Mouse (Mus musculus): ENCODE data around the gene Asb10. TPM values are rescaled to one million over a fixed set of nuclear protein-coding genes. Genes with fewer than 3 reads are reported as not detected.
A peak's percentile ranks its signal among the peaks of the same experiment; 100 is the strongest.

Asb10 gene
- polyA plus RNA-seq, 1 experiment from 2014 or later = 0.91 TPM

DNA sequence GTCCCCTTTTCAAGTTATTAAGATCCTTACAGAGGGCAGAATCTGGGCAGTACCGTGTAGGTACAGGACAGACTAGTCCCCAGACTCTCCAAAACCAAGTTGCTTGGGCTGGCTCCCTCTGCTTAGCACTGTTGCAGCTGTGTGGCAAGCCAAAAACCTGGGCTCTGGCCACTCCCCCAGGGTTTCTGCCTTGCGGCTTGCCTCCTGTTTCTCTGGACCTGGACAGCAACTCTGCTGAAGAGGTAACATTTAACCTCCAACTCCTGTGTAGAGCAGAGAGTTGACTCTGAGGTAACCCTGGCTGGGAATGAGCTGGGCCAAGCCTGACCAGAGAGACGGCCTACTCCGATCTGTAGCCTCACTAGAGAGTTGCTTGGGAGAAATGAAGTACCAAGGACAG, 38.0 kb downstream of the Asb10 start:
- Histone ChIP-seq H3K36me3 (ENCODE audit: control insufficient read depth, insufficient read depth, low read length) (peaks cover 45% of the 10 kb centered on the region), H3K9me3 (ENCODE audit: control insufficient read depth, low read length) (no peaks in the 10 kb centered on the region), H3K4me2 (replicated peaks; ENCODE audit: low read depth, low read length) (no peak overlapping the region), H3K9ac (ENCODE audit: low read depth, low read length) (no peak overlapping the region), H3K27ac (ENCODE audit: low read depth, low read length) (no peak overlapping the region), H3K4me3 (ENCODE audit: low read length) (no peak overlapping the region), H3K4me1 (ENCODE audit: control insufficient read depth, insufficient read depth, low read length) (peaks cover 2% of the 10 kb centered on the region; the same call in 1 of the 2 replicates), H3K27me3 (ENCODE audit: control insufficient read depth, insufficient read depth, low read length) (peaks cover 6% of the 10 kb centered on the region; the same call in 1 of the 2 replicates)
- no peak for ATAC-seq (ENCODE audit: low FRiP score, low TSS enrichment)
- 69% methylated on average over 4 of the region's 4 CpGs for WGBS

DNA sequence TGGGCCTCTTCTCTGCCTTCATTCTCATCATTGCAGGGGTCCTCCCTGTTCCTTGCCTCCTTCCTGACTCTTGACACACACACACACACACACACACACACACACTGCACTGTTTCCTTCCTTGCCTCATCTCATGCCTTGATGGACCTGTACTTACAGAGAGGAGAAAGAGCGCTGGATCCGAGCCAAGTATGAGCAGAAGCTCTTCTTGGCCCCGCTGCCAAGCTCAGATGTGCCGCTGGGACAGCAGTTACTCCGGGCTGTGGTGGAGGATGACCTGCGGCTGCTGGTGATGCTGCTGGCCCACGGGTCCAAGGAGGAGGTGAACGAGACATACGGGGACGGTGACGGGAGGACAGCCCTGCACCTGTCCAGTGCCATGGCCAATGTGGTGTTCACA, 39.9 kb downstream of the Asb10 start:
- Histone ChIP-seq H3K4me2 (replicated peaks; ENCODE audit: low read depth, low read length) (no peak overlapping the region), H3K4me1 (ENCODE audit: control insufficient read depth, insufficient read depth, low read length) (peaks cover 2% of the 10 kb centered on the region; the same call in 1 of the 2 replicates), H3K9ac (ENCODE audit: low read depth, low read length) (no peak overlapping the region), H3K4me3 (ENCODE audit: low read length) (no peak overlapping the region), H3K9me3 (ENCODE audit: control insufficient read depth, low read length) (no peaks in the 10 kb centered on the region), H3K27ac (ENCODE audit: low read depth, low read length) (no peak overlapping the region), H3K27me3 (ENCODE audit: control insufficient read depth, insufficient read depth, low read length) (peaks cover 6% of the 10 kb centered on the region; the same call in 1 of the 2 replicates), H3K36me3 (ENCODE audit: control insufficient read depth, insufficient read depth, low read length) (peaks cover 51% of the 10 kb centered on the region)
- no peak for ATAC-seq (ENCODE audit: low FRiP score, low TSS enrichment)
- WGBS = 90% methylated on average over 11 of the region's 11 CpGs

DNA sequence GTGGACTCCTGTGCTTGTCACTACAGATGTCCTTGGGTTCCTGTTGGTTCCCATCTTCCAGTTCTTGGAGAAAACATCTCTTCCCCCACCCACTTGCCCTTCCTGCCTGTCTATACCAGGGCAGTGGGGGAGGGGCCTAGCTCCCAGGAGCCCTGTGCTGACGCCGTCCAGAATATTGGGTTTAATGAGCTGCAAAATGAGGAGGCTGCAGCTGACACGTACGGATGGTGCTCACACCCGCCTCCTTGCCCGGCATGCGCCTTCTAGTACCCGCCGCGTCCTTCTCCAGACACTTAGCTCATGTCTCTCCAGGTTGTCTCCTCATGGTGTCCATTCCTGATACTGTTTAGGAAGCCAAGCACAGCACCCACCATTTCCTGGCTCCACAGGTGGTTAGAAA, 41.7 kb downstream of the Asb10 start:
- ATAC-seq (ENCODE audit: low FRiP score, low TSS enrichment) = 0 out of 2 replicates have a peak, but pooled peaks have one; percentile 3
- 29% methylated on average over 10 of the region's 10 CpGs for WGBS

DNA sequence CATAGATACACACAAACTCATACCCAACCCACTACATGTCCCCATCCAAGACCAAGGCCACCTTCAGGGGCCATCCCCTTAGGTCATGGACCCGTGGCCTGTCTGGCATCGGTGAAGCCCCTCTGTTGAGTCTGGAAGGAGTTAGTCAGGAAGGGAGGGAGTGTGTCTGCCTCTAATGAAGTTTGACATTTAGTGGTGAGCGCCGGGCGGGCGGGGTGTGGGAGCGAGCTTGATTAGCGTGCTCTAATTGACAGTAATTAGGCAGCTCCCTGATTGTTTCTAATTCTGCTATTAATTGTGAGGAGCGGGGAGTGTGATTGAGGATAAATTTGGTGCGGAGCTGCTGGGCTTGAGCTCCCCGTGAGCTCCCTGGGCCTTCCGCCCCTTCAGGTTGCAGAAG, 43.3 kb downstream of the Asb10 start:
- Histone ChIP-seq H3K27me3 (ENCODE audit: control insufficient read depth, insufficient read depth, low read length) (no peaks in the 10 kb centered on the region), H3K36me3 (ENCODE audit: control insufficient read depth, insufficient read depth, low read length) (peaks cover 78% of the 10 kb centered on the region), H3K27ac (ENCODE audit: low read depth, low read length) (no peak overlapping the region), H3K4me3 (ENCODE audit: low read length) (no peak overlapping the region), H3K4me2 (replicated peaks; ENCODE audit: low read depth, low read length) (no peak overlapping the region), H3K9ac (ENCODE audit: low read depth, low read length) (no peak overlapping the region), H3K9me3 (ENCODE audit: control insufficient read depth, low read length) (no peaks in the 10 kb centered on the region), H3K4me1 (ENCODE audit: control insufficient read depth, insufficient read depth, low read length) (peaks cover 2% of the 10 kb centered on the region; the same call in 1 of the 2 replicates)
- no peak for ATAC-seq (ENCODE audit: low FRiP score, low TSS enrichment)
- 72% methylated on average over 12 of the region's 12 CpGs for WGBS

More for the DNA sequence above, 41.7 kb downstream of the Asb10 start:
- Histone ChIP-seq H3K4me2 (replicated peaks; ENCODE audit: low read depth, low read length) (no peak overlapping the region), H3K27ac (ENCODE audit: low read depth, low read length) (no peak overlapping the region), H3K36me3 (ENCODE audit: control insufficient read depth, insufficient read depth, low read length) (peaks cover 65% of the 10 kb centered on the region), H3K4me3 (ENCODE audit: low read length) (no peak overlapping the region), H3K9me3 (ENCODE audit: control insufficient read depth, low read length) (no peaks in the 10 kb centered on the region), H3K4me1 (ENCODE audit: control insufficient read depth, insufficient read depth, low read length) (peaks cover 2% of the 10 kb centered on the region; the same call in 1 of the 2 replicates), H3K27me3 (ENCODE audit: control insufficient read depth, insufficient read depth, low read length) (no peaks in the 10 kb centered on the region), H3K9ac (ENCODE audit: low read depth, low read length) (no peak overlapping the region)

- Histone ChIP-seq H3K9me3 (ENCODE audit: control insufficient read depth, low read length) (no peaks in the 10 kb centered on the region), H3K4me2 (replicated peaks; ENCODE audit: low read depth, low read length) (no peak overlapping the region), H3K9ac (ENCODE audit: low read depth, low read length) (no peak overlapping the region), H3K4me1 (ENCODE audit: control insufficient read depth, insufficient read depth, low read length) (peaks cover 2% of the 10 kb centered on the region; the same call in 1 of the 2 replicates), H3K36me3 (ENCODE audit: control insufficient read depth, insufficient read depth, low read length) (peaks cover 79% of the 10 kb centered on the region), H3K27me3 (ENCODE audit: control insufficient read depth, insufficient read depth, low read length) (no peaks in the 10 kb centered on the region), H3K4me3 (ENCODE audit: low read length) (no peak overlapping the region), H3K27ac (ENCODE audit: low read depth, low read length) (no peak overlapping the region)
- ATAC-seq (ENCODE audit: low FRiP score, low TSS enrichment) = no peak
- 67% methylated on average over 6 of the region's 6 CpGs for WGBS
Observed at GRCm38 (mm10) chr5:24496756-24497155, 44.0 kb downstream of the Asb10 start.

DNA sequence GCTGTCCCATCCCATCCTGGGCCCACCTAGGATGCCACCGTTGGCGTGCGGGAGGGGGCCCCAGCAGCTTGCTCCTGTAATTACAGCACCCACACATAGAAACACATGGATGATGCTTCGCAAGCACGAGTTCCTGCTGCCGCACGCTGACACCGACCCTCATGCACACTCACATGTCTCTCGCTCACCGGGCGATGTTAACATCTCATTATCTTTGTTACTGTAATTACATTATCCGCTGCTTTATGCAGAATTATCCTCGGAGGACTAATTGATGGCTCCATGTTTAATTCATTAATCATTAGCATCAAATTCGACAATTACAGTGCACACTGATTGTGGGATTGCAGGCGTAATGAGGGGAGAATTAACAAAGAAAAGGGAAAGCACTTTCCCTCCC, 45.8 kb downstream of the Asb10 start:
- H3K36me3 ChIP-seq (ENCODE audit: control insufficient read depth, insufficient read depth, low read length) = peaks cover 78% of the 10 kb centered on the region
- WGBS = 92% methylated on average over 15 of the region's 15 CpGs
- H3K4me3 ChIP-seq (ENCODE audit: low read length) = no peak overlapping the region
- peaks cover 2% of the 10 kb centered on the region; the same call in 1 of the 2 replicates for H3K4me1 ChIP-seq (ENCODE audit: control insufficient read depth, insufficient read depth, low read length)
- H3K9ac ChIP-seq (ENCODE audit: low read depth, low read length) = no peak overlapping the region
- no peak for ATAC-seq (ENCODE audit: low FRiP score, low TSS enrichment)
- no peaks in the 10 kb centered on the region for H3K9me3 ChIP-seq (ENCODE audit: control insufficient read depth, low read length)
- no peak overlapping the region for H3K27ac ChIP-seq (ENCODE audit: low read depth, low read length)
- no peak overlapping the region for H3K4me2 ChIP-seq (replicated peaks; ENCODE audit: low read depth, low read length)
- no peaks in the 10 kb centered on the region for H3K27me3 ChIP-seq (ENCODE audit: control insufficient read depth, insufficient read depth, low read length)

- ATAC-seq (ENCODE audit: low FRiP score, low TSS enrichment) = no peak
- Histone ChIP-seq H3K27me3 (ENCODE audit: control insufficient read depth, insufficient read depth, low read length) (no peaks in the 10 kb centered on the region), H3K4me2 (replicated peaks; ENCODE audit: low read depth, low read length) (no peak overlapping the region), H3K27ac (ENCODE audit: low read depth, low read length) (no peak overlapping the region), H3K9ac (ENCODE audit: low read depth, low read length) (no peak overlapping the region), H3K36me3 (ENCODE audit: control insufficient read depth, insufficient read depth, low read length) (peaks cover 83% of the 10 kb centered on the region), H3K4me3 (ENCODE audit: low read length) (no peak overlapping the region), H3K9me3 (ENCODE audit: control insufficient read depth, low read length) (no peaks in the 10 kb centered on the region), H3K4me1 (ENCODE audit: control insufficient read depth, insufficient read depth, low read length) (no peaks in the 10 kb centered on the region)
- 91% methylated on average over 16 of the region's 16 CpGs for WGBS
Observed at GRCm38 (mm10) chr5:24492546-24493285, 48.1 kb downstream of the Asb10 start.

- no peaks in the 10 kb centered on the region for H3K4me1 ChIP-seq (ENCODE audit: control insufficient read depth, insufficient read depth, low read length)
- H3K27me3 ChIP-seq (ENCODE audit: control insufficient read depth, insufficient read depth, low read length) = no peaks in the 10 kb centered on the region
- H3K4me2 ChIP-seq (replicated peaks; ENCODE audit: low read depth, low read length) = no peak overlapping the region
- no peaks in the 10 kb centered on the region for H3K9me3 ChIP-seq (ENCODE audit: control insufficient read depth, low read length)
- no peak overlapping the region for H3K4me3 ChIP-seq (ENCODE audit: low read length)
- ATAC-seq (ENCODE audit: low FRiP score, low TSS enrichment) = no peak
- no peak overlapping the region for H3K9ac ChIP-seq (ENCODE audit: low read depth, low read length)
- 42% methylated on average over 14 of the region's 14 CpGs for WGBS
- no peak overlapping the region for H3K27ac ChIP-seq (ENCODE audit: low read depth, low read length)
- H3K36me3 ChIP-seq (ENCODE audit: control insufficient read depth, insufficient read depth, low read length) = peaks cover 86% of the 10 kb centered on the region
Observed at GRCm38 (mm10) chr5:24490413-24490920, 50.3 kb downstream of the Asb10 start.

GRCm38 (mm10) chr5:24486738-24487137, 54.0 kb downstream of the Asb10 start:
- peaks cover 7% of the 10 kb centered on the region; the same call in 1 of the 2 replicates for H3K4me1 ChIP-seq (ENCODE audit: control insufficient read depth, insufficient read depth, low read length)
- H3K9ac ChIP-seq (ENCODE audit: low read depth, low read length) = no peak overlapping the region
- 90% methylated on average over 5 of the region's 5 CpGs for WGBS
- no peaks in the 10 kb centered on the region for H3K9me3 ChIP-seq (ENCODE audit: control insufficient read depth, low read length)
- no peak overlapping the region for H3K4me2 ChIP-seq (replicated peaks; ENCODE audit: low read depth, low read length)
- no peaks in the 10 kb centered on the region for H3K27me3 ChIP-seq (ENCODE audit: control insufficient read depth, insufficient read depth, low read length)
- no peak for ATAC-seq (ENCODE audit: low FRiP score, low TSS enrichment)
- H3K27ac ChIP-seq (ENCODE audit: low read depth, low read length) = no peak overlapping the region
- peaks cover 75% of the 10 kb centered on the region for H3K36me3 ChIP-seq (ENCODE audit: control insufficient read depth, insufficient read depth, low read length)
- no peak overlapping the region for H3K4me3 ChIP-seq (ENCODE audit: low read length)

Data from kidney, embryonic 14.5 days (tissue).